Mouse (Mus musculus) lung, adult 2 months (tissue): ENCODE measurements around the gene Ppp3ca. TPM values are rescaled to one million over a fixed set of nuclear protein-coding genes. Genes with fewer than 3 reads are reported as not detected.

Experiments
- DNase-seq: peaks from one replicate; pipeline ENCODE4 v3.0.0; 2022
- H3K4me1 ChIP-seq: fragments of 200-500 bp; 2 replicates; pipeline ENCODE4 v1.6.1; 2011; ENCODE audit warnings: low read length; ENCODE audit not compliant: control insufficient read depth, insufficient read depth
- H3K4me3 ChIP-seq: fragments of 200-500 bp; replicated peaks from 2 replicates; pipeline ENCODE3; 2011; ENCODE audit warnings: low read depth, mild to moderate bottlenecking, control low read depth, low read length; ENCODE audit errors: extremely low read depth
- CTCF ChIP-seq: fragments of 200-500 bp; IDR thresholded peaks from 2 replicates; pipeline ENCODE4 v1.5.1; 2011; ENCODE audit warnings: mild to moderate bottlenecking, low read length, control low read depth; ENCODE audit not compliant: insufficient read depth
- POLR2A ChIP-seq: fragments of 200-500 bp; IDR thresholded peaks from 2 replicates; pipeline ENCODE4 v1.6.1; 2011; ENCODE audit warnings: low read depth, mild to moderate bottlenecking, control low read depth, low read length, borderline replicate concordance; ENCODE audit errors: extremely low read depth
- WGBS: fragments of 180-500 bp; shearing (Covaris S2); methylation state at CpG from one replicate; pipeline ENCODE4 v1.1.7; 2018; 5-methylcytosine and 5-hydroxymethylcytosine counted together
- polyA plus RNA-seq: library from polyadenylated mRNA; depleted of rRNA; stranded (reverse); fragments of >200 nt; gene quantifications from 2 replicates; pipeline ENCODE4 v1.2.3, GENCODE M21; 2012

The Ppp3ca gene
- polyA plus RNA-seq, 1 experiment = 37.2 TPM

GRCm38 (mm10) chr3:136756137-136756536 lies 86.2 kb downstream of the Ppp3ca start:
- WGBS = 74% methylated on average over 6 of the region's 6 CpGs
- no peak for DNase-seq
- TF ChIP-seq CTCF (no peak), POLR2A (no peak)
- Histone ChIP-seq H3K4me3 (no peak overlapping the region), H3K4me1 (peaks cover 5% of the 10 kb centered on the region)

- TF ChIP-seq CTCF (no peak), POLR2A (no peak)
- no peak for DNase-seq
- Histone ChIP-seq H3K4me1 (peaks cover 12% of the 10 kb centered on the region), H3K4me3 (no peak overlapping the region)
- 92% methylated on average over 12 of the region's 12 CpGs for WGBS
Measured at GRCm38 (mm10) chr3:136759446-136759845, 89.5 kb downstream of the Ppp3ca start.

DNA sequence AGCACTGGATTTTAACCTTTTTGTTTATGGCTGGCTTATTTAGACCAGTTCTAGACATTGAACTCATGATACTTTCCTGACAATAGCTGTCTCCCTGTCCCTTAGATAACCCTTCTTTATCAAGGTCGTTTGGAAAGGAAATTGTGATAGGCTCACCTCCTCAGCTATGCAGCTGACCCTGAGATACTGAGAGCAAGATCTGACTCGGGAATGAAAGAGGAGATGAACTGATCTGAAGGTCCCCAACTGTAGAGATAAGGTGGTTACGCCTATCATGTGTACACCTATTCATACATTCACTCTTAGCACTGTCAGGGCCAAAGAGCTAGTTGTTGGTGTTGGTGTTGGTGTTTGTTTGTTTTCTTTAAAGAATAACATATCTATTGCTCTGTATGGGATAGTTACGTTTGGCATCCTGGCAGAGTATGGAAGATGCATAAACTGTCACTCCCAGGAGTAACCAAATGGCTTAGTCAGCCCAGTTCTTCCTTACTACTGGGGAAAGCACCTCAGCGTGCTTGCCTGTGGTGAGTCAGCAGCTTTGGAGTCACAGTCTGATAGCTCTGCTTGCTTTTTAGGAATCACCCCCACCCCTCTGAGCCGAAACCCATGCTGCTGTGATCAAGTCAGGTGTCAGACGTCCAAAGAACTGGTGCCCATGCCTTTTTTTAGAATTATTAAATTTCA lies 91.5 kb downstream of the Ppp3ca start:
- TF ChIP-seq POLR2A (no peak), CTCF (no peak)
- DNase-seq = no peak
- 58% methylated on average over 7 of the region's 7 CpGs for WGBS

DNA sequence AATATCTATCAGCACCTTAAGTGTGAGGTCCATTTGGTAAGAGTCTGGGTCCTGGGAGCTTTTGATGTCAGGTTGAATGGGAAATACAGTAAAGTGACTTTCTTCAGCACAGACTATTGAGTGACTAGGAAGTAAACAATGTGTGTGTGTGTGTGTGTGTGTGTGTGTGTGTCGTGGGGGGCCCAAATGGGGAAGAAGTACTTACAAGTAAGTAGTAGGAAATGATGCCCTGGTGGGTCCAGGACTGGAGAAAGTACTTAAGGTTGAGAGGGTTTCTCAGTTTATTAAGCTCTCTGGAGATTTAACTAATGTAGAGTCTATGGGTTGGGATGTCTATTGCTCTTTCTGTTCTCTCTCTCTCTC lies 92.0 kb downstream of the Ppp3ca start:
- Histone ChIP-seq H3K4me1 (peaks cover 10% of the 10 kb centered on the region), H3K4me3 (no peak overlapping the region)
- WGBS = 50% methylated on average over 1 of the region's 1 CpGs
- DNase-seq = no peak
- TF ChIP-seq POLR2A (no peak), CTCF (no peak)

More for the DNA sequence above, 91.5 kb downstream of the Ppp3ca start:
- peaks cover 10% of the 10 kb centered on the region for H3K4me1 ChIP-seq
- no peak overlapping the region for H3K4me3 ChIP-seq

DNA sequence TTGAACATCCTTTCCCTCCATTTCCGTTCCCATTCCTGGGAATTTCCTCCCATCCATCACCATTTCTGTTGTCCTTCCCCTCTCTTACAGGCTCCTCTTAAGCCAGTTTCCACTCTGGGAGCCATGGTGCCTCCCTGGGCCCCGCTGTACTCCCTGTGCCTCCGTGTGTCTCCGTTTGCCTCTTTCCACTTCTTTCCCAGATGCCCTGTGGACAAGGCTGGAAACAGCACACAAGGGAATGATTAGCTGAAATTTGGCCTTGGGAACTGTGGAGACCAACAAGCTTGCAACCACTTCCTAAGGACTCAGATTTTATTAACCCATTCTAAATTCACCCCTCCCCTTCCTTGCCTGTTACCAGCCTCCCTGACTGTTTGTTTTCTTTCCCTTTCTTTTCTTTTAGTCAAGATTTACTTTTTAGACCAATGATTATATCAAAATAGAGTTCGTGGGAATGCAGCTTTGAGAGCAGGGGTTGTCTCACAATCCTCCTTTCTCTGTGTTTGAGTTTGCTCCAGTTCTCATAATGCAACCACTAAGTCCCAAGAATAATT lies 93.9 kb downstream of the Ppp3ca start:
- peaks cover 10% of the 10 kb centered on the region for H3K4me1 ChIP-seq
- H3K4me3 ChIP-seq = no peak overlapping the region
- DNase-seq = no peak
- 53% methylated on average over 5 of the region's 5 CpGs for WGBS
- no peak for TF ChIP-seq CTCF
- no peak for TF ChIP-seq POLR2A

DNA sequence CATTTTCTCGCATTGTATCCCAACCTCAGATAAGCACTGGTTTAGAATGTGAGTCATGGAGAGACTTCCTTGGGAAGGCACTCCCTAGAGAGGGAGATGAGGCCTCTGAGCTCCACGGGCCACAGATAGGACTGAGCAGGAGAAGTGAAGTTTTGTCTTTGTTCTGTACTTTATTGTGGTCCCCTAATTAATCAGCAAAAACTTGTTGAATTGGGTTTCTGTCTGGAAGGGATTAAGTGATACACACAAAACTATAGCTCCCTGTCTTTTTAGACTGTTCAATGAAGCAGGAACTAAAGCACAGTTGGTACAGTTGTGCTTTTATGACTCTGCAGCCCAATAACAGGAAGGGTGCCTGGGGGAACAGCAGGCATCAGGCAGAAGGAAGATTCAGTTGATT lies 95.6 kb downstream of the Ppp3ca start:
- TF ChIP-seq POLR2A = no peak
- no peak for DNase-seq
- 33% methylated on average over 2 of the region's 2 CpGs for WGBS
- no peak overlapping the region for H3K4me3 ChIP-seq
- H3K4me1 ChIP-seq = peaks cover 15% of the 10 kb centered on the region

- no peak for DNase-seq
Measured at GRCm38 (mm10) chr3:136768775-136769485, 99.0 kb downstream of the Ppp3ca start.

DNA sequence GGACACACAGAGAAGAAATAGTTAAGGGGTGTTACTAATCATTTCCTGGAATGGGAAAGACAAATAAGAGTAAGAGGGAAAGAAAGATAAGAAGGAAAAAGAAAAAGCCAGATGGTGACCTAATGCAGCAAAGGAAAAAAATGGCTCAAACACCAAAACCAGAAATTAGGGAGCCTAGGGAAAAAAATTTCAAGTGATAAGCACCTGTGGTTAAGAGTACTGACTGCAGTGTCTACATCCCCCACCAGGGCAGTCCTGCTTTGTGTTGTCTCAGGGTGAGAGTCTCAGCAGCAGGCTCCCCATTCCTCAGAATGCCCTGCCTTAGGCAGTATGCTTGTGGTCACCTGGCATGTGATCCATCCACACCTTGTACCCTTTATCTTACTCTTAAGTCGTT lies 99.6 kb downstream of the Ppp3ca start:
- no peak for DNase-seq
- 32% methylated on average over 1 of the region's 1 CpGs for WGBS
- Histone ChIP-seq H3K4me3 (no peak overlapping the region), H3K4me1 (peaks cover 14% of the 10 kb centered on the region)
- TF ChIP-seq POLR2A (no peak), CTCF (no peak)

More at GRCm38 (mm10) chr3:136768775-136769485, 99.0 kb downstream of the Ppp3ca start:
- Histone ChIP-seq H3K4me1 (peaks cover 14% of the 10 kb centered on the region), H3K4me3 (no peak overlapping the region)
- TF ChIP-seq POLR2A = no peak
- TF ChIP-seq CTCF = no peak
- WGBS = 68% methylated on average over 5 of the region's 5 CpGs

DNA sequence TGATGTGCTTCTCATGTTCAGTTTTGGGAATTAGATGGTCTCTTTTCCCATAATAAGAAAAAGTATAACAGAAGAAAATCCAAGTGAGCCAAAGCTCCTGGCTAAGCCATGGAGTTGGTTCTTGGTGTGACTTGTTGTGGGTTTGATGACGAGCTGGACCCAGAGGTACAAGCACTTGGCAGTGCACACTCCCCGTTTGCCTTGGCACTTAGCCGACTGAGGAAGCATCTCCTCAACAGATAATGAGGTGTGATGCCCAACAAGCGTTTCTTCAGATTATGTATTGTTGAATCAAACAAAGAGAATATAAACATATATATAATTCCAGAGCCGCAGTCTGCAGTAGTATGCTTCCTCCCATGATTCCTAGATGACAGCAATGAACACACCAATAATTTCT lies 101.8 kb downstream of the Ppp3ca start:
- 31% methylated on average over 5 of the region's 5 CpGs for WGBS
- H3K4me1 ChIP-seq = peaks cover 18% of the 10 kb centered on the region
- no peak for DNase-seq
- H3K4me3 ChIP-seq = no peak overlapping the region
- TF ChIP-seq CTCF = no peak
- TF ChIP-seq POLR2A = no peak

DNA sequence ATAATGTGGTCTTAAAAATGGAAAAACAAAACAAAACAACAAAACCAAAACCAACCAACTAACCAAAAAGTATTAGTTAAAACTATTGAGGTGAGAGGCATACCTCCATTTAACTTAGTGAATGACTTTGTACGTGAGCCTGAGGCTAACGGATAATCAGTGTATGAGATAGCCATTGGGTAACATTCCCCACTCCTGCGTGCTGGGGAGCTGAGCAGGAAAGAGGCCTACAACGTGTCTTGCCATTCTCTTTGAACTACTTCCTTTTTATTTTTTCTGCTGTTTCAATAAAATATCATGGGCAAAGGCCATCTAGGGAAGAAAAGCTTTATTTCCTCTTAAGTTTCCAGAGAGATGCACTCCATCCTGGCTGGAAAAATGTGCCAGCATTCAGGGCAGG lies 103.3 kb downstream of the Ppp3ca start:
- DNase-seq = no peak
- H3K4me3 ChIP-seq = no peak overlapping the region
- WGBS = 82% methylated on average over 4 of the region's 4 CpGs
- peaks cover 21% of the 10 kb centered on the region for H3K4me1 ChIP-seq
- TF ChIP-seq CTCF (no peak), POLR2A (no peak)
